Mouse (Mus musculus): ENCODE data around the gene Zfand5. TPM values are rescaled to one million over a fixed set of nuclear protein-coding genes. Genes with fewer than 3 reads are reported as not detected.
"Not testable (repeated sequence)": the region's sequence is repeated elsewhere in the genome, so short reads cannot be mapped to it uniquely, and the experiment has no call there.

Zfand5 gene
- 156 and 174 TPM in 2 replicates for polyA plus RNA-seq (2015; fragmentation: Nextera tagmentation; extraction: Ambion mirVana)

DNA sequence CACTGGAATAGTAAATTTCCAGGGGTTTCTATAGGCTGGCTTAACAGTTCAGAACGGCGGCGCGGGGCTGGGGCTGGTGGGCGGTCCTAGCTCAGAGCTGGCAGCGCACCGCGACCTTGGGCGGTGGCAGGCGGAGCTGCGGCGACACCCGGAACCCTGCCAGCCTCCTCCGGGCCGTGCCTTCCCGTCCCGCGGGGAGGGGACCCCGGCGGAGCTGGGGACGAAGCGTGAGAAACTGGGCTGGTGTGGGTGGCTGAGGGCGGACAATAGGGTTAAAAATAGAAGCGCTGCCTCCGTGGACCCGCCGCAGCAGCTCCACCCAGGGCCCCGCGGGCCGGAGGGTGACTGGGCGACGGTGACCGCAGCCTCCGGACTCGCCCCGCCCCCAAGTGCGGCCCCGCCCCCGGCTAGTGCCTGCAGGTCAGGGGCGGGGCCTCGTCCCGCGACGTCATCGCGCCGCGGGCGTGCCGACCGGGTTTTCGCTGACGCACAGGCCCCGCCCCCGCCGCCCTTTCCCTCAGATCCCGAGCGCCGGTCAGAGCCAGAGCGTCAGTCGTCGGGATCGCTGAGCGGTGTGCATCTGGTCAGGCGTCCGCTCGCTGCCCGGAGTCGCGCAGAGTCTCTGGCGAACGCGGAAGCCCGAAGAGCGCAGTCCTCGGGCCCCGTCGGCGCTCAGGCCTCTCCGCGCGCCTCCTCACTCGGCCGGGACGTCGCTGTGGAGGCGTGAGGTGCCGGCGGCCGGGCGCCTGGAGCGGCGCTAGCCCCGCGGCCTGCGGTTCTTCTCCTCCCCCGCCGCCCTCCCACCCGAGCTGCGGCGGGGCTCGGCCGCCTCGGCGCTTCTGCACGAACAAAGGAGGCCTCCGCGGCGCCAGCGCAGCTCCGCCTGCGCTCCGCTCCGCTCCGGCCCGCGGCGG, at the start of gene Zfand5:
TSS of gene Zfand5 (plus strand) at position 538 of the 914 bp plus-strand sequence.
- H3K4me1 ChIP-seq, result peaks cover 20% of the 10 kb centered on the region
- peak; percentile 97 for ATAC-seq (replicated peaks)
- under 1% methylated on average over 107 of the region's 118 CpGs for WGBS
- H3K9me3 ChIP-seq, result no peaks in the 10 kb centered on the region
- peak within 1 kb of the TSS; percentile 94 for H3K4me3 ChIP-seq
- peak within 1 kb of the TSS; percentile 68 for H3K4me2 ChIP-seq
- H3K36me3 ChIP-seq (replicated peaks), result no peaks in the 10 kb centered on the region; the same call in 1 of the 2 replicates
- H3K27ac ChIP-seq, result peak within 1 kb of the TSS; percentile 98
- no peaks in the 10 kb centered on the region for H3K27me3 ChIP-seq (replicated peaks)
- H3K9ac ChIP-seq, result peak within 1 kb of the TSS; percentile 97

DNA sequence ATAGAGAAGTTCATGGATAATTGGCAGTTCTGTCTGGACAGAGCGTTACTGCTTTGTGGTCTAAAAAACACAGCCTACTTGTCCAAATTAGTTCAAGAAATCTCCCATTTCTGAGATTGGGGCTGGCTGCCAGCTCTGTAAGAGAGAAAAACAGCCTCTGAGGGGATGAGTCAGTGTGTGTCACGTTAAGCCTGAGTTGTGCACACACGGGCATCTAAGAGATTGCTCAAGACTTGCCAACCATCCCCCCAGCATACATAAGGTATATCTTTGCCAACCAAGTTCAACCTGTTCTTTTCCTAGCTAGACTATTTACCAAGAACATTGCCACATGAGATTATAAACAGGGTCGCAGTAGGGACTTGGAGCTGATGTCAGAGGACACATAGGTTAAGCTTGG, 44.9 kb upstream of the Zfand5 start:
- no peaks in the 10 kb centered on the region for H3K9me3 ChIP-seq
- no peaks in the 10 kb centered on the region for H3K27me3 ChIP-seq (replicated peaks)
- H3K27ac ChIP-seq, result no peak overlapping the region
- H3K4me1 ChIP-seq, result no peaks in the 10 kb centered on the region
- no peaks in the 10 kb centered on the region for H3K36me3 ChIP-seq (replicated peaks)
- ATAC-seq (replicated peaks), result no peak
- H3K4me3 ChIP-seq, result no peak overlapping the region
- WGBS, result 80% methylated on average over 4 of the region's 4 CpGs
- H3K9ac ChIP-seq, result no peak overlapping the region
- no peak overlapping the region for H3K4me2 ChIP-seq

GRCm38 (mm10) chr19:21227754-21228153, 44.3 kb upstream of the Zfand5 start:
- no peak for ATAC-seq (replicated peaks)
- WGBS, result 56% methylated on average over 2 of the region's 2 CpGs
- H3K9ac ChIP-seq, result no peak overlapping the region
- H3K27me3 ChIP-seq (replicated peaks), result no peaks in the 10 kb centered on the region
- H3K4me1 ChIP-seq, result no peaks in the 10 kb centered on the region
- no peaks in the 10 kb centered on the region for H3K36me3 ChIP-seq (replicated peaks)
- H3K4me3 ChIP-seq, result no peak overlapping the region
- no peaks in the 10 kb centered on the region for H3K9me3 ChIP-seq
- no peak overlapping the region for H3K4me2 ChIP-seq
- H3K27ac ChIP-seq, result no peak overlapping the region

DNA sequence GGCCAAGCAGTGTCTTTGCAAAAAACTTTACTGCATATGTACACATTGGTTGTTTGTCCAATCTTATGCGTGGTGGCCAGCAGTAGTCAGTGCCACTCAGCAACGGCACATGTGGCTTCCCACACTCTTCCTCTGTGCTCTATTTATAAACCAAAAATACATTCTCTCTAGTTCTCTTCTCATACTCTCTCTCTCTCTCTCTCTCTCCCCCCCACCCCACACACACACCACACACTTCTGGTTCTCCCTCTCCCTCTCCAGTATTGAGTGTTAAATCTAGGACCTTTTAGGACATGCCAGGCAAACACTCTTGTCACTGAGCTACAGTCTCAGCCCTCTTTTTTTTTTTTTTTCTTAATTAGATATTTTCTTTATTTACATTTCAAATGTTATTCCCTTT, 23.3 kb upstream of the Zfand5 start:
- not testable (repeated sequence) for H3K27me3 ChIP-seq (replicated peaks); H3K4me1 ChIP-seq; H3K9me3 ChIP-seq; H3K9ac ChIP-seq; H3K27ac ChIP-seq; ATAC-seq (replicated peaks); H3K4me3 ChIP-seq; H3K36me3 ChIP-seq (replicated peaks); H3K4me2 ChIP-seq
- WGBS, result 90% methylated on average over 2 of the region's 2 CpGs

- WGBS, result 82% methylated on average over 2 of the region's 2 CpGs
- Histone ChIP-seq H3K36me3 (replicated peaks) (no peaks in the 10 kb centered on the region), H3K4me3 (no peak overlapping the region), H3K27me3 (replicated peaks) (no peaks in the 10 kb centered on the region), H3K9me3 (no peaks in the 10 kb centered on the region), H3K4me2 (no peak overlapping the region), H3K27ac (no peak overlapping the region), H3K4me1 (no peaks in the 10 kb centered on the region), H3K9ac (no peak overlapping the region)
- no peak for ATAC-seq (replicated peaks)
These were observed 18.2 kb upstream of the Zfand5 start for GRCm38 (mm10) chr19:21253846-21254245.

DNA sequence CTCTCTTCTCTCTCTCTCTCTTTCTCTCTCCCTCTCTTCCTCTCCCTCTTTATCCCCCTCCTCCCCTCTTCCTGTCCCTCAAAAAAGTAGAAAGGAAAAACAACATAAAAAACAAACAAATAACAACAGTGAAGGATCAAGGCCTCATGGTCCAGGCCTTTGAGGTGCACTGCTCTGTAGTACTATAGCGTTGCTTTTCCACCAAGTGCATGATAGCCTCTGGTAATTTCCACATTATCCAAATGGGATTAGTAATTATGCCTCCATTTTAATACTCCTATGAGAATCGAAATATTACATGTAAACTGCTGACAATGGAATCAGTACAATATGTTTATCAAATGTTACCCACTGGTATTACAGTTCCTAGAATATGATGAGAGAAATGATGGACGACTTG, 16.2 kb upstream of the Zfand5 start:
- Histone ChIP-seq H3K9ac (no peak overlapping the region), H3K4me2 (no peak overlapping the region), H3K9me3 (no peaks in the 10 kb centered on the region), H3K27ac (no peak overlapping the region), H3K27me3 (replicated peaks) (no peaks in the 10 kb centered on the region), H3K4me3 (no peak overlapping the region), H3K4me1 (no peaks in the 10 kb centered on the region), H3K36me3 (replicated peaks) (no peaks in the 10 kb centered on the region)
- no peak for ATAC-seq (replicated peaks)
- 83% methylated on average over 3 of the region's 3 CpGs for WGBS

GRCm38 (mm10) chr19:21259453-21259852, 12.6 kb upstream of the Zfand5 start:
- no peaks in the 10 kb centered on the region for H3K9me3 ChIP-seq
- H3K4me2 ChIP-seq, result no peak overlapping the region
- no peaks in the 10 kb centered on the region for H3K36me3 ChIP-seq (replicated peaks)
- no peak for ATAC-seq (replicated peaks)
- 89% methylated on average over 2 of the region's 2 CpGs for WGBS
- H3K4me1 ChIP-seq, result no peaks in the 10 kb centered on the region
- no peaks in the 10 kb centered on the region for H3K27me3 ChIP-seq (replicated peaks)
- H3K4me3 ChIP-seq, result no peak overlapping the region
- no peak overlapping the region for H3K27ac ChIP-seq
- no peak overlapping the region for H3K9ac ChIP-seq

- Histone ChIP-seq H3K4me1 (no peaks in the 10 kb centered on the region), H3K9me3 (no peaks in the 10 kb centered on the region), H3K27ac (no peak overlapping the region), H3K36me3 (replicated peaks) (no peaks in the 10 kb centered on the region), H3K27me3 (replicated peaks) (no peaks in the 10 kb centered on the region), H3K4me2 (no peak overlapping the region), H3K4me3 (no peak overlapping the region), H3K9ac (no peak overlapping the region)
- no peak for ATAC-seq (replicated peaks)
These were observed 11.8 kb upstream of the Zfand5 start for GRCm38 (mm10) chr19:21260280-21260679.

DNA sequence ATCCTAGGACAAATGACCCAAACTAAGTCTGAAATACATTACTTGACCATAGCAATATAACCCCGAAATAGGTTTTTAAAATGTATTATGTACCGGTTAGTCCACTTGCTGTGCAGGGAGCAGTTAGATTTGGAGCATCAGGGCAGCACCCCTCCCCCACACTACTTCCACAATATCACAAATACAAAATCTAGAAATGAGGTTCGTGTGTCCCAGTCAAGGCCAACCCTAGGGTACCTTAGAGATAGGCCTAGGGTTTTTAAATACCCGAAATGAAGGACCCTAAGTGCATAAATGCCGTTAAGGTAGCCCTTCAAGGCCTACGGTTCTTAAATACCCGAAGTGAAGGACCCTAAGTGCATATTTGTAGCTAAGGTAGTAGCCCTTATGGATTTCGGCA, 892 bp upstream of the Zfand5 start:
- Histone ChIP-seq H3K4me3 (peak overlapping the region; percentile 94), H3K9ac (peak overlapping the region; percentile 97), H3K4me2 (peak overlapping the region; percentile 68), H3K4me1 (peaks cover 13% of the 10 kb centered on the region), H3K27ac (peak overlapping the region; percentile 98), H3K9me3 (no peaks in the 10 kb centered on the region), H3K36me3 (replicated peaks) (no peaks in the 10 kb centered on the region), H3K27me3 (replicated peaks) (no peaks in the 10 kb centered on the region)
- WGBS, result 27% methylated on average over 8 of the region's 8 CpGs
- ATAC-seq (replicated peaks), result no peak; the same call in 1 of the 2 replicates

DNA sequence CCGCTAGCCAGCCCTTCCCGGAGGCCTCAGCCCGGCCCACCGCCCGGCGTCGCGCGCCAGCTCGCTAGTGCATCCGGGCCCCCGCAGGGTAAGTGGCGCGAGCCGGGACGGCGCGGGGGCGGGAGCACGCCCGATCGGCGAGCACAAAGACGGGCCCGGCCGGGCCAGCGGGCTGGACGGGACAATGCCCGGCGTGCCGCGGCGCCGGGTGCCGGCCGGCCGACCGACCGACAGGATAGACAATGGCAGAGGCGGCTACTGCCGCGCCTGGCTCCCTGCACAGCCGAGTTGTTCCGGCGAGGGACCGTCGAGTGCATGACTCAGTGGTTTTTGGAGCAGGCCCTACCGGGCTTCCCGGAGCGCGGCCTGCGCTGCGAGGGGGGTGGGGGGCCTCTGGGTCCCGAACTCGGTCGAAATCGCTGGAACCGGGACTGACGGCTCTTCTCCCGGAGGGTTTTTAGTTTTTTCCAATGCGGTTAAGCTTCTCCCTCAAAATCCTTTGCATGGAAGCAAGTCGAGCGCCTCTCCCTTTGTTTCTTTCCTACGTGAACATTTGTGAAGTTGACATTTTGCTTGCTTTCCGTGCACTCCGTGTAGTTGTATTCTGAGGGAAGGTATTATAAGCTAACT, 692 bp downstream of the Zfand5 start:
- peaks cover 3% of the 10 kb centered on the region; the same call in 1 of the 2 replicates for H3K36me3 ChIP-seq (replicated peaks)
- H3K27me3 ChIP-seq (replicated peaks), result no peaks in the 10 kb centered on the region
- H3K4me1 ChIP-seq, result peaks cover 22% of the 10 kb centered on the region
- H3K9ac ChIP-seq, result peak overlapping the region; percentile 97
- H3K9me3 ChIP-seq, result no peaks in the 10 kb centered on the region
- peak overlapping the region; percentile 98 for H3K27ac ChIP-seq
- peak overlapping the region; percentile 68 for H3K4me2 ChIP-seq
- peak overlapping the region; percentile 94 for H3K4me3 ChIP-seq
- under 1% methylated on average over 66 of the region's 66 CpGs for WGBS
- no peak for ATAC-seq (replicated peaks)

- Histone ChIP-seq H3K4me1 (peaks cover 22% of the 10 kb centered on the region), H3K4me3 (peak overlapping the region; percentile 94), H3K27me3 (replicated peaks) (no peaks in the 10 kb centered on the region), H3K27ac (no peak overlapping the region), H3K9me3 (no peaks in the 10 kb centered on the region), H3K36me3 (replicated peaks) (peaks cover 5% of the 10 kb centered on the region; the same call in 1 of the 2 replicates), H3K4me2 (peak overlapping the region; percentile 68), H3K9ac (peak overlapping the region; percentile 44)
- WGBS, result 1% methylated on average over 4 of the region's 4 CpGs
- ATAC-seq (replicated peaks), result no peak
These were observed 1.4 kb downstream of the Zfand5 start for GRCm38 (mm10) chr19:21273440-21273839.

GRCm38 (mm10) chr19:21274181-21274591, 2.1 kb downstream of the Zfand5 start:
- WGBS, result 0% methylated on average over 2 of the region's 2 CpGs
- no peak for ATAC-seq (replicated peaks)
- peak overlapping the region; percentile 44; the same call in 1 of the 2 replicates for H3K9ac ChIP-seq
- H3K9me3 ChIP-seq, result no peaks in the 10 kb centered on the region
- peak overlapping the region; percentile 68 for H3K4me2 ChIP-seq
- H3K4me3 ChIP-seq, result peak overlapping the region; percentile 94
- H3K4me1 ChIP-seq, result peaks cover 22% of the 10 kb centered on the region
- peaks cover 5% of the 10 kb centered on the region; the same call in 1 of the 2 replicates for H3K36me3 ChIP-seq (replicated peaks)
- H3K27ac ChIP-seq, result peak overlapping the region; percentile 57; the same call in 1 of the 2 replicates
- H3K27me3 ChIP-seq (replicated peaks), result no peaks in the 10 kb centered on the region
